ENCODE assay signal across 12 mouse cellular contexts in the genomic region with DNA sequence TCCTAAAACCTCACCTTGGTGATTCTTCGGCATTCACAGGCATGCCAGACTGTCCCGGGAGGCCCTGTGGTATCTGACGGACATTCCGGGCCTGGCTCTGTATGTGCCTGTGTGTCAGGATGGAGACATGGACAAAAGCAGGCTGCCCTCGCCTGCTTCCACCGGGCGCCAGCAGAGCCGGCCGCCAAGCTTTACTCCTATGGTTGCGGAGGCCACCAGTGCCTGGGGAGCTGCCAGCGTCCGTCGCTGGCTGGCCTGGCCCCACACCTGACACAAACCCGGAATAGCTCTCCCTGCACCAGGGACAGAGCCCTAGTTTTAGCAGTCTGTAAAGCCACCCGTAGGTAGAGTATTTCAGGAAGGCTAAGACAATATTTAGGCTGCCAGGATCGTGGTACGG. TPM values are rescaled to one million over a fixed set of nuclear protein-coding genes. Genes with fewer than 3 reads are reported as not detected.
A peak's percentile ranks its signal among the peaks of the same experiment; 100 is the strongest.
DNase-seq lines count a peak whose midpoint lies in the region; ATAC-seq lines count a peak whose summit lies in the region.
"Had no signal": no experiment of that assay in that cellular context is flagged by ENCODE, and none has a peak within 500 bp of the region (broad histone marks: within the 10 kb centered on the region; RNA-seq: fewer than 3 reads in every experiment).

No protein-coding gene starts in this region.

- H3K4me3 ChIP-seq in forebrain, embryonic 11.5 days (ENCODE audit: low read depth, low read length): no peak overlapping the region
- no peak overlapping the region for H3K4me3 ChIP-seq in forebrain, embryonic 16.5 days (replicated peaks; ENCODE audit: low read length)
- H3K4me3 ChIP-seq: embryonic facial prominence, embryonic 15.5 days; hindbrain, embryonic 13.5 days; liver, embryonic 15.5 days had no signal

- H3K4me2 ChIP-seq in forebrain, embryonic 11.5 days (ENCODE audit: low read depth, low read length, severe bottlenecking): no peak overlapping the region
- H3K4me2 ChIP-seq in forebrain, embryonic 16.5 days (ENCODE audit: low read length): no peak overlapping the region
- H3K4me2 ChIP-seq: embryonic facial prominence, embryonic 15.5 days; hindbrain, embryonic 13.5 days; liver, embryonic 15.5 days had no signal

- H3K36me3 ChIP-seq in forebrain, embryonic 11.5 days (ENCODE audit: control insufficient read depth, insufficient read depth, low read length): no peaks in the 10 kb centered on the region
- H3K36me3 ChIP-seq in forebrain, embryonic 16.5 days (ENCODE audit: control insufficient read depth, insufficient read depth): no peaks in the 10 kb centered on the region
- H3K36me3 ChIP-seq: embryonic facial prominence, embryonic 15.5 days; hindbrain, embryonic 13.5 days; liver, embryonic 15.5 days had no signal

- H3K4me1 ChIP-seq in forebrain, embryonic 11.5 days (replicated peaks; ENCODE audit: control insufficient read depth, insufficient read depth, low read length): no peaks in the 10 kb centered on the region; the same call in 1 of the 2 replicates
- no peaks in the 10 kb centered on the region for H3K4me1 ChIP-seq in forebrain, embryonic 16.5 days (replicated peaks; ENCODE audit: control insufficient read depth, insufficient read depth, low read length)
- H3K4me1 ChIP-seq: liver, embryonic 15.5 days had no signal

- no peaks in the 10 kb centered on the region for H3K27me3 ChIP-seq in forebrain, embryonic 11.5 days (ENCODE audit: control insufficient read depth, insufficient read depth, low read length)
- H3K27me3 ChIP-seq in forebrain, embryonic 16.5 days (replicated peaks; ENCODE audit: control insufficient read depth, insufficient read depth, low read length): no peaks in the 10 kb centered on the region
- H3K27me3 ChIP-seq: embryonic facial prominence, embryonic 15.5 days; liver, embryonic 15.5 days had no signal

- WGBS in forebrain, embryonic 11.5 days: 82% methylated on average over 17 of the region's 17 CpGs
- 66% methylated on average over 17 of the region's 17 CpGs for WGBS in forebrain, embryonic 16.5 days

- no peaks in the 10 kb centered on the region for H3K9me3 ChIP-seq in forebrain, embryonic 11.5 days (ENCODE audit: control insufficient read depth, low read length)
- no peaks in the 10 kb centered on the region for H3K9me3 ChIP-seq in forebrain, embryonic 16.5 days (ENCODE audit: control insufficient read depth, low read length)
- H3K9me3 ChIP-seq: embryonic facial prominence, embryonic 15.5 days; hindbrain, embryonic 13.5 days; liver, embryonic 15.5 days had no signal

- no peak overlapping the region for H3K9ac ChIP-seq in forebrain, embryonic 11.5 days (ENCODE audit: low read length)
- no peak overlapping the region for H3K9ac ChIP-seq in forebrain, embryonic 16.5 days (replicated peaks; ENCODE audit: low read depth, low read length)
- H3K9ac ChIP-seq: embryonic facial prominence, embryonic 15.5 days; hindbrain, embryonic 13.5 days; liver, embryonic 15.5 days had no signal

- no peak for ATAC-seq in forebrain, embryonic 11.5 days (replicated peaks; ENCODE audit: low FRiP score)
- ATAC-seq in forebrain, embryonic 16.5 days: no peak

- no peak for DNase-seq in forebrain, embryonic 11.5 days (ENCODE audit: low spot score)
- peak; percentile 82 for DNase-seq in cerebellum, adult 11-12 months
- peak; percentile 53 for DNase-seq in gastrocnemius, postnatal 36 days
- DNase-seq in heart, postnatal 4 days: peak; percentile 70
- no peak for DNase-seq in embryo, embryonic 10 days (ENCODE audit: low spot score)
- DNase-seq in left cerebral cortex, postnatal 36 days (ENCODE audit: low spot score in 2 of 2): no peak
- DNase-seq in right cerebral cortex, postnatal 25 days: no peak
- DNase-seq: retina, postnatal 1 day had no signal

- 0 out of 2 replicates have a peak overlapping the region, but pooled peaks have one; percentile 6 for H3K27ac ChIP-seq in forebrain, embryonic 11.5 days (ENCODE audit: low read depth, low read length)
- no peak overlapping the region for H3K27ac ChIP-seq in forebrain, embryonic 16.5 days (ENCODE audit: low read length)
- H3K27ac ChIP-seq: embryonic facial prominence, embryonic 15.5 days; hindbrain, embryonic 13.5 days; liver, embryonic 15.5 days had no signal

- intact Hi-C loops in gastrocnemius, postnatal 36 days (cut with DNase I): loop anchor here (2.0 kb wide), 1 partner anchor 15 kb away; no protein-coding TSS in a partner anchor
- intact Hi-C loops in left cerebral cortex, postnatal 36 days (cut with DNase I): no loop called here

RNA-seq across cellular contexts. Expression of a gene that starts 1.5 kb away (rescaled TPM):
- 90.3 and 92.5 TPM in 2 replicates for polyA plus RNA-seq in forebrain, embryonic 11.5 days (2014; fragmentation: Nextera tagmentation; extraction: Ambion mirVana)
- 86.7 and 88.4 TPM in 2 replicates for polyA plus RNA-seq in forebrain, embryonic 16.5 days (2015; fragmentation: Nextera tagmentation; extraction: Ambion mirVana)
- 100 to 1,000 TPM in 1 of 2 experiments, 10 to 100 TPM in 1; 98.2 to 103 TPM for total RNA-seq in gastrocnemius, postnatal 36 days (2021)
- total RNA-seq in heart, postnatal 4 days (2021): 10 to 100 TPM; 78.1 to 80.5 TPM
- 10 to 100 TPM; 59.3 to 64.2 TPM for total RNA-seq in left cerebral cortex, postnatal 36 days (2021)

RNA-seq across cellular contexts. Expression of a gene that starts 38.1 kb away (rescaled TPM):
- polyA plus RNA-seq in forebrain, embryonic 11.5 days (2014; fragmentation: Nextera tagmentation; extraction: Ambion mirVana): 16.3 and 18.4 TPM in 2 replicates
- polyA plus RNA-seq in forebrain, embryonic 16.5 days (2015; fragmentation: Nextera tagmentation; extraction: Ambion mirVana): 23.8 and 28.4 TPM in 2 replicates
- total RNA-seq in gastrocnemius, postnatal 36 days (2021): under 1 TPM in 1 of 2 experiments, not detected in 1; 0.26 TPM
- 1 to 10 TPM; 2.5 to 3.3 TPM for total RNA-seq in heart, postnatal 4 days (2021)
- total RNA-seq in left cerebral cortex, postnatal 36 days (2021): 100 to 1,000 TPM; 293 to 297 TPM

Comparison
In these comparisons a context has a peak if more than half of its experiments do, and no peak if none do; other contexts are left out.
1. DNase-seq: peak in cerebellum, adult 11-12 months (single experiment), gastrocnemius, postnatal 36 days (2 of 2) and heart, postnatal 4 days (single experiment); none in forebrain, embryonic 11.5 days (single experiment), embryo, embryonic 10 days (single experiment), left cerebral cortex, postnatal 36 days (0 of 2) and right cerebral cortex, postnatal 25 days (single experiment).
2. RNA of a gene that starts 38.1 kb away (total RNA-seq): 293 to 297 TPM in left cerebral cortex, postnatal 36 days; 2.5 to 3.3 TPM in heart, postnatal 4 days and 0.26 TPM in gastrocnemius, postnatal 36 days; every median in the first group is over 10 times any median in the second.